Mouse (Mus musculus) cerebellum, adult 2 months (tissue): ENCODE results near the gene Ppt2. TPM values are rescaled to one million over a fixed set of nuclear protein-coding genes. Genes with fewer than 3 reads are reported as not detected.

ENCODE experiments used
- DNase-seq, 2 experiments: peaks; one replicate each; pipeline ENCODE4 v3.0.0; 2021
- H3K27ac ChIP-seq: fragments of 200-500 bp; 2 replicates; pipeline ENCODE4 v1.5.1; 2012; ENCODE audit warnings: low read length, control low read depth, inconsistent platforms; ENCODE audit not compliant: insufficient read depth
- H3K27me3 ChIP-seq: fragments of 200-500 bp; 2 replicates; pipeline ENCODE4 v1.6.1; 2012; ENCODE audit warnings: inconsistent platforms, mild to moderate bottlenecking, low read length, moderate library complexity; ENCODE audit not compliant: control insufficient read depth, insufficient read depth
- H3K4me1 ChIP-seq: fragments of 200-500 bp; 2 replicates; pipeline ENCODE4 v1.6.1; 2011; ENCODE audit warnings: low read length; ENCODE audit not compliant: control insufficient read depth, insufficient read depth
- H3K4me3 ChIP-seq: fragments of 200-500 bp; replicated peaks from 2 replicates; pipeline ENCODE3; 2011; ENCODE audit warnings: mild to moderate bottlenecking, low read depth, low read length, control low read depth; ENCODE audit not compliant: insufficient read depth
- CTCF ChIP-seq: fragments of 200-500 bp; IDR thresholded peaks from 2 replicates; pipeline ENCODE4 v1.5.1; 2011; ENCODE audit warnings: low read depth, mild to moderate bottlenecking, control low read depth, low read length, moderate library complexity, borderline replicate concordance; ENCODE audit not compliant: insufficient read depth
- POLR2A ChIP-seq: fragments of 200-500 bp; IDR thresholded peaks from 2 replicates; pipeline ENCODE4 v1.6.1; 2011; ENCODE audit warnings: low read length, control low read depth, borderline replicate concordance; ENCODE audit not compliant: insufficient read depth
- WGBS: fragments of 180-500 bp; shearing (Covaris S2); methylation state at CpG from one replicate; pipeline ENCODE4 v1.1.7; 2018; 5-methylcytosine and 5-hydroxymethylcytosine counted together
- polyA plus RNA-seq: library from polyadenylated mRNA; depleted of rRNA; stranded (reverse); fragments of >200 nt; gene quantifications from 2 replicates; pipeline ENCODE4 v1.2.3, GENCODE M21; 2012

The Ppt2 gene
- polyA plus RNA-seq, 1 experiment: 57.3 TPM

DNA sequence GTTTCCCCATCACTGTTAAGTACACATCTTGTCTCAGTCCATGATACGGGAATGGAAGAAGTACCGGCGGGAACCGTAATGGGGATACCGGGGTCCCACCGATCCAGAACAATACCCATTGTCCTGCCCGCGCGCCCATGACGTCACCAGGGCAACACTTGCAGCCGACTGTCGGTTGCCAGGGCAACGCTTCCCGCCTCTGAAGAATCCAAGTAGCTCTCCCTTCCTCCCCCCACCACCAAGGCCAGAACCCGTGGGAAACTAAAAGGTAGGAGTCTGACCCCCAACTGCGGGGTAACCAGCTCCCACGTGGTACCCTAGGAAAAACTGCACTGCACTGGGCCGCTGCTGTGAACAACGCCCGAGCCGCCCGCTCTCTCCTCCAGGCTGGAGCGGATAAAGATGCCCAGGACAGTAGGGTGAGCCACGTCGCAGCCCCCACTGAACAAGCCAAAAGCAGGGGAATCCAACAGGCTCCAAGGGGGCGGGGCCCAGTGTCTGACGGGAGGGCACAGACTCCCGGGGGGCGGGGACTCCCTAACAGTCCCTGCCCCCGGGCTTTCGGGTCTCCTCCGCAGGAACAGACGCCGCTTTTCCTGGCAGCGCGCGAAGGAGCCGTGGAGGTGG lies 41.4 kb downstream of the Ppt2 start:
- under 1% methylated on average over 38 of the region's 38 CpGs for WGBS
- no peaks in the 10 kb centered on the region for H3K27me3 ChIP-seq
- peaks cover 23% of the 10 kb centered on the region; the same call in 1 of the 2 replicates for H3K4me1 ChIP-seq
- peak; percentile 89 to 91 for DNase-seq
- H3K4me3 ChIP-seq: peak overlapping the region; percentile 71
- TF ChIP-seq CTCF (no peak), POLR2A (no peak)
- peak overlapping the region; percentile 81 for H3K27ac ChIP-seq

DNA sequence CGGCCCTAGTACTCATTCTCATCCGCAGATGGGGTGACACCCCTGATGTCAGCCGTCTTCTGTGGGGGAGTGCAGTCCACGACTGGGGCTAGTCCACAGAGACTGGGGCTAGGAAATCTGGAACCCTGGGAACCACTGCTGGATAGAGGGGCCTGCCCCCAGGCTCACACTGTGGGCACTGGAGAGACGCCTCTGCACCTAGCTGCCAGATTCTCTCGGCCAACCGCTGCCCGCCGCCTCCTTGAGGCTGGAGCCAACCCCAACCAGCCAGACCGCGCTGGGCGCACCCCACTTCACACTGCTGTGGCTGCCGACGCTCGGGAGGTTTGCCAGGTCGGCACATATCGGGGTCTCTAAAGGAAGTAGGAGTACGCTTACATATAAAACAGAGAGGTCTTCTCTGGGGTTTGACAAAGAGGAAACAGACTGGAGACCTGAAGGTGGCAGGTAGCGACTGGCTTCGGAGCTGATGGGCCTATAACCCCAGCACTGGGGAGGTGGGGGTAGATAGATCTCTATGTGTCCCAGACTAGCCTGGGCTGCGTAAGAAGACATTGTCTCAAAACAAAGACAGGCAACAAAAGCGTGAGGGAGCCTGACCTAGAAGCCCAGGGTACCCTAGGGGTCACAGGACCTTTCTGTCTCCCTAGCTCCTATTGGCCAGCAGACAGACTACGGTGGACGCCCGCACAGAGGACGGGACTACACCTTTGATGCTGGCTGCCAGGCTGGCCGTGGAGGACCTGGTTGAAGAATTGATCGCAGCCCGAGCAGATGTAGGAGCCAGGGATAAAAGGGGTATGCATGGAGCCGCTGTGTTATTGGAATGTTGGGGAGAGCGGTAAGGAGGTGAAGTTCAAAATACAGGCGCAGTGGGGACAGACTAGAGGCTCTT lies 42.2 kb downstream of the Ppt2 start:
- peak overlapping the region; percentile 81 for H3K27ac ChIP-seq
- peaks cover 18% of the 10 kb centered on the region; the same call in 1 of the 2 replicates for H3K4me1 ChIP-seq
- 15% methylated on average over 32 of the region's 32 CpGs for WGBS
- DNase-seq: peak in 1 of 2 experiments; percentile 33
- peak overlapping the region; percentile 71 for H3K4me3 ChIP-seq
- no peaks in the 10 kb centered on the region for H3K27me3 ChIP-seq
- no peak for TF ChIP-seq POLR2A
- TF ChIP-seq CTCF: no peak

- peaks cover 8% of the 10 kb centered on the region; the same call in 1 of the 2 replicates for H3K4me1 ChIP-seq
- 67% methylated on average over 8 of the region's 8 CpGs for WGBS
- no peaks in the 10 kb centered on the region for H3K27me3 ChIP-seq
- H3K27ac ChIP-seq: no peak overlapping the region
- peak in 1 of 2 experiments; percentile 33 for DNase-seq
- H3K4me3 ChIP-seq: no peak overlapping the region
- no peak for TF ChIP-seq POLR2A
- no peak for TF ChIP-seq CTCF
These were observed 43.2 kb downstream of the Ppt2 start for GRCm38 (mm10) chr17:34585121-34585520.

- Histone ChIP-seq H3K27me3 (no peaks in the 10 kb centered on the region), H3K4me3 (no peak overlapping the region), H3K4me1 (peaks cover 8% of the 10 kb centered on the region; the same call in 1 of the 2 replicates), H3K27ac (no peak overlapping the region)
- TF ChIP-seq POLR2A: no peak
- no peak for TF ChIP-seq CTCF
- no peak for DNase-seq
- WGBS: 83% methylated on average over 8 of the region's 8 CpGs
These were observed 44.5 kb downstream of the Ppt2 start for GRCm38 (mm10) chr17:34583819-34584218.

DNA sequence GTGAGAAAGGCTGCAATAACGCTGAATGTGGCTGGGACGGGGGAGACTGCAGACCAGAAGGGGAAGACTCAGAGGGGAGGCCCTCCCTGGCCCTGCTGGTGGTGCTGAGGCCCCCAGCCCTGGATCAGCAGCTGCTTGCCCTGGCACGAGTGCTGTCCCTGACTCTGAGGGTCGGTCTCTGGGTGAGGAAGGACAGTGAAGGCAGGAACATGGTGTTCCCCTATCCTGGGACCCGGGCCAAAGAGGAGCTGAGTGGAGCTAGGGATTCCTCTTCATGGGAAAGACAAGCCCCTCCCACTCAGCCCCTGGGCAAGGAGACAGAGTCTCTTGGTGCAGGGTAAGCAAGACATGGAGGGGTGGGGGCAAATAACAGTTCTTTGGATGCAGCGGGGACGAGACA lies 44.9 kb downstream of the Ppt2 start:
- DNase-seq: peak in 1 of 2 experiments; percentile 24
- Histone ChIP-seq H3K4me3 (no peak overlapping the region), H3K27ac (no peak overlapping the region), H3K4me1 (peaks cover 8% of the 10 kb centered on the region; the same call in 1 of the 2 replicates), H3K27me3 (no peaks in the 10 kb centered on the region)
- WGBS: 30% methylated on average over 7 of the region's 7 CpGs
- TF ChIP-seq POLR2A: no peak
- no peak for TF ChIP-seq CTCF

GRCm38 (mm10) chr17:34582528-34582927 lies 45.8 kb downstream of the Ppt2 start:
- Histone ChIP-seq H3K27me3 (no peaks in the 10 kb centered on the region), H3K4me3 (no peak overlapping the region), H3K27ac (no peak overlapping the region), H3K4me1 (0 out of 2 replicates have a peak, but pooled peaks cover 4% of the 10 kb centered on the region)
- no peak for TF ChIP-seq POLR2A
- TF ChIP-seq CTCF: no peak
- WGBS: 82% methylated on average over 12 of the region's 12 CpGs
- no peak for DNase-seq

DNA sequence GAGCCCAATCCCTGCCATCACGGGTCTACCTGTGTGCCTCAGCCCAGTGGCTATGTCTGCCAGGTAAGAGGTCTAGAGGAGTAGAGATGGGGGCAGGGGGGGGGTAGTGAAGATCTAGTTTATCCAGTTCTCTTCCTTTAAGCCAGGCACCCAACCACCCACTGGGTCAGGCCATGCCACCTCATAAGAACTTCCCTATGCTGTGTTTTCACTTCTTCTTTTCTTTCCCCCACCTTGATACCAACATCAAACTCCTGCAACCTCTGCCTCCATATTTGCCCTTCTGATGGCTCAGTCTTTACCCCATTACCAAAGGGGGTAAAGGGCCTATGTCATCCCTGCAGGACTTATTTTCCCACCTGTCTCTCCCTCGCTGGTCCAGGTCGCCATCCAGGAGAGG lies 50.2 kb downstream of the Ppt2 start:
- Histone ChIP-seq H3K27me3 (no peaks in the 10 kb centered on the region), H3K4me1 (no peaks in the 10 kb centered on the region), H3K4me3 (no peak overlapping the region), H3K27ac (no peak overlapping the region)
- 88% methylated on average over 3 of the region's 3 CpGs for WGBS
- DNase-seq: no peak
- no peak for TF ChIP-seq CTCF
- TF ChIP-seq POLR2A: no peak
